Mouse (Mus musculus): ENCODE results near the gene Utrn.

DNA sequence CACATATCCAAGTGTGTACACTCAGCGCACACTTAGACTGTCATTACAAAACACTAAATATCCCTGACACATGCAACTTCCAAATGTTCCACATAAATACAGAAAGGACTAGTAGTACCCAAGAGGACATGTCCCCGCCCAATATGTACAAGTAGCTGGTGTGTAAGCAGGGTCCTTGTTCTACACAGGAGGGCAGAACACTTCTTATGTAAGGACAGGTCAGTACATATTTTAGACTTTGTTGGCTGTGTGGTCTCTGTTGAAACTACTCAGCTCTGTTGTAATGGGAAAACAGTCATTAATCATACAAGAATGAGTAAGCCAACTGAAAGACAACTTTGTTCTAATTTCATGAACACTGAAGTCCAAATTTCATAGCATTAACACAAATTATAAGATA lies 114.3 kb downstream of the Utrn start:
- TF ChIP-seq USF1 (IDR thresholded peaks at IDR 0.05; ENCODE audit: low read depth): no peak
- TF ChIP-seq POLR2A (IDR thresholded peaks at IDR 0.05; ENCODE audit: insufficient read length, low read depth): no peak
- TF ChIP-seq E2F4 (IDR thresholded peaks at IDR 0.05; ENCODE audit: insufficient read depth): no peak
- TF ChIP-seq POLR2AphosphoS2 (IDR thresholded peaks at IDR 0.05; ENCODE audit: insufficient read length, low read depth): no peak
- TF ChIP-seq MAX (IDR thresholded peaks at IDR 0.05; ENCODE audit: low read depth): no peak
- TF ChIP-seq TCF12 (IDR thresholded peaks at IDR 0.05; ENCODE audit: insufficient read depth, poor library complexity, severe bottlenecking): no peak
- no peak for TF ChIP-seq MYOG (IDR thresholded peaks at IDR 0.05; ENCODE audit: control insufficient read depth in 1 of 3, insufficient read depth in 1 of 3, insufficient read length in 2 of 3, low read depth in 2 of 3)

Data from myocyte (in vitro differentiated cells).